Comparison of ENCODE assay signal across 12 mouse cellular contexts in genomic region chr1:33362688-33363426, GRCm38 (mm10).
DNase-seq lines count a peak whose midpoint lies in the region; ATAC-seq and TF ChIP-seq lines count a peak whose summit lies in the region.
"Had no signal": no experiment of that assay in that cellular context is flagged by ENCODE, and none has a peak within 500 bp of the region (broad histone marks: within the 10 kb centered on the region; RNA-seq: fewer than 3 reads in every experiment).

No protein-coding gene starts in this region.

- ATAC-seq in hindbrain, postnatal 0 days, result peak; percentile 63; the same call in 1 of the 2 replicates
- ATAC-seq in hindbrain, embryonic 12.5 days (ENCODE audit: low FRiP score), result no peak
- ATAC-seq: CD4-positive, CD25-positive, alpha-beta regulatory T cell, adult 4 months; Patski had no signal

- no peaks in the 10 kb centered on the region for H3K79me2 ChIP-seq in heart, adult 2 months (replicated peaks; ENCODE audit: control insufficient read depth, insufficient read depth, low read length)

- H3K4me3 ChIP-seq in hindbrain, postnatal 0 days (ENCODE audit: low read length), result no peak overlapping the region
- H3K4me3 ChIP-seq in hindbrain, embryonic 12.5 days, result no peak overlapping the region
- H3K4me3 ChIP-seq in heart, adult 2 months, result peak overlapping the region; percentile 32; the same call in 1 of the 2 replicates
- H3K4me3 ChIP-seq in left cerebral cortex, adult 2 months, result no peak overlapping the region

- no peak for TF ChIP-seq POLR2A in heart, adult 2 months (IDR thresholded peaks at IDR 0.05; ENCODE audit: insufficient read depth, low read depth, low read length)

- no peak for TF ChIP-seq CTCF in hindbrain, postnatal 0 days (IDR thresholded peaks at IDR 0.05; ENCODE audit: low read depth)
- TF ChIP-seq CTCF in heart, adult 2 months (IDR thresholded peaks at IDR 0.05), result peak; percentile 28
- TF ChIP-seq CTCF in left cerebral cortex, adult 2 months (IDR thresholded peaks at IDR 0.05), result no peak

- no peak overlapping the region for H3K9ac ChIP-seq in hindbrain, postnatal 0 days (replicated peaks; ENCODE audit: low read length)
- no peak overlapping the region for H3K9ac ChIP-seq in hindbrain, embryonic 12.5 days
- H3K9ac ChIP-seq in heart, adult 2 months (ENCODE audit: low read depth, low read length), result no peak overlapping the region

- intact Hi-C loops in heart, adult 2 months (cut with DNase I), result no loop called here
- intact Hi-C loops in heart, postnatal 36 days (cut with DNase I), result no loop called here
- intact Hi-C loops in left cerebral cortex, adult 2 months (cut with DNase I), result loop anchor here (5.0 kb wide), 1 partner anchor 146 kb away; no protein-coding TSS in a partner anchor

- no peaks in the 10 kb centered on the region for H3K4me1 ChIP-seq in hindbrain, postnatal 0 days (ENCODE audit: insufficient read depth, low read length)
- H3K4me1 ChIP-seq in hindbrain, embryonic 12.5 days, result no peaks in the 10 kb centered on the region
- no peaks in the 10 kb centered on the region for H3K4me1 ChIP-seq in heart, adult 2 months (ENCODE audit: control insufficient read depth, insufficient read depth, low read length)

- WGBS in hindbrain, postnatal 0 days, result 38% methylated on average over 13 of the region's 13 CpGs
- WGBS in hindbrain, embryonic 12.5 days, result 57% methylated on average over 13 of the region's 13 CpGs
- WGBS in heart, adult 2 months, result 34% methylated on average over 13 of the region's 13 CpGs

- H3K9me3 ChIP-seq in hindbrain, postnatal 0 days (ENCODE audit: low read length), result no peaks in the 10 kb centered on the region
- no peaks in the 10 kb centered on the region for H3K9me3 ChIP-seq in hindbrain, embryonic 12.5 days (replicated peaks)

- TF ChIP-seq EP300 in heart, adult 2 months (IDR thresholded peaks at IDR 0.05; ENCODE audit: insufficient read depth, low read depth, low read length), result 0 out of 2 replicates have a peak, but pooled peaks have one; percentile 17

- H3K4me2 ChIP-seq in hindbrain, postnatal 0 days (ENCODE audit: low read depth, low read length), result peak overlapping the region; percentile 8; the same call in 1 of the 2 replicates
- H3K4me2 ChIP-seq in hindbrain, embryonic 12.5 days (replicated peaks), result no peak overlapping the region

- no peaks in the 10 kb centered on the region for H3K27me3 ChIP-seq in hindbrain, postnatal 0 days (ENCODE audit: insufficient read depth, low read length)
- no peaks in the 10 kb centered on the region for H3K27me3 ChIP-seq in hindbrain, embryonic 12.5 days
- no peaks in the 10 kb centered on the region for H3K27me3 ChIP-seq in heart, adult 2 months (ENCODE audit: control insufficient read depth, insufficient read depth, low read length)
- H3K27me3 ChIP-seq: Patski had no signal

- peak; percentile 49 for DNase-seq in hindbrain, postnatal 0 days (ENCODE audit: low spot score)
- DNase-seq in heart, adult 2 months, result peak; percentile 26 to 38
- peak; percentile 6 to 12 for DNase-seq in heart, postnatal 36 days
- DNase-seq in retina, postnatal 1 day, result peak; percentile 47
- DNase-seq in layer of hippocampus, adult 11-12 months (ENCODE audit: low spot score), result no peak
- DNase-seq in left cerebral cortex, adult 2 months (ENCODE audit: extremely low spot score in 1 of 2, low spot score in 2 of 2), result no peak
- DNase-seq: adrenal gland, adult 2 months; kidney, postnatal 36 days; thymus, postnatal 14 days had no signal

- H3K27ac ChIP-seq in hindbrain, postnatal 0 days, result no peak overlapping the region
- no peak overlapping the region for H3K27ac ChIP-seq in hindbrain, embryonic 12.5 days
- peak overlapping the region; percentile 77 for H3K27ac ChIP-seq in heart, adult 2 months
- H3K27ac ChIP-seq in left cerebral cortex, adult 2 months, result no peak overlapping the region

- H3K36me3 ChIP-seq in hindbrain, postnatal 0 days (ENCODE audit: insufficient read depth, low read length), result no peaks in the 10 kb centered on the region
- H3K36me3 ChIP-seq in hindbrain, embryonic 12.5 days, result no peaks in the 10 kb centered on the region
- no peaks in the 10 kb centered on the region for H3K36me3 ChIP-seq in heart, adult 2 months (ENCODE audit: control insufficient read depth, insufficient read depth, low read length)

Comparison
In these comparisons a context has a peak if more than half of its experiments do, and no peak if none do; other contexts are left out.
1. DNase-seq: peak in hindbrain, postnatal 0 days (single experiment), heart, adult 2 months (2 of 2), heart, postnatal 36 days (2 of 2) and retina, postnatal 1 day (single experiment); none in layer of hippocampus, adult 11-12 months (single experiment) and left cerebral cortex, adult 2 months (0 of 2).